Mouse (Mus musculus) left cerebral cortex, adult 2 months (tissue): ENCODE data around the gene Arvcf. TPM values are rescaled to one million over a fixed set of nuclear protein-coding genes. Genes with fewer than 3 reads are reported as not detected.

Experiments used
- DNase-seq, 2 experiments: peaks; one replicate each; pipeline ENCODE4 v3.0.0; 2021 to 2022; ENCODE audit warnings: low spot score in 2 of 2, mixed read lengths in 1 of 2; ENCODE audit errors: extremely low spot score in 1 of 2
- H3K27ac ChIP-seq: fragments of 200-600 bp; 2 replicates; pipeline ENCODE4 v1.8.1; 2022
- H3K4me3 ChIP-seq: fragments of 200-600 bp; 2 replicates; pipeline ENCODE4 v1.8.1; 2022
- CTCF ChIP-seq: fragments of 200-600 bp; IDR thresholded peaks from 2 replicates; pipeline ENCODE4 v1.8.1; 2022; ENCODE audit warnings: antibody characterized with exemption, mild to moderate bottlenecking, moderate library complexity
- intact Hi-C: fragments of 180-260 bp; cut with DNase I; formaldehyde crosslinking; loops from one replicate; pipeline ENCODE4 v1.15.1; 2025
- total RNA-seq, 2 experiments: library from RNA; stranded (reverse); gene quantifications; 2 replicates each; pipeline ENCODE4 v1.2.3; 2021

Gene Arvcf
- total RNA-seq, 2 experiments from 2014 or later: 39.1 to 50.4 TPM

DNA sequence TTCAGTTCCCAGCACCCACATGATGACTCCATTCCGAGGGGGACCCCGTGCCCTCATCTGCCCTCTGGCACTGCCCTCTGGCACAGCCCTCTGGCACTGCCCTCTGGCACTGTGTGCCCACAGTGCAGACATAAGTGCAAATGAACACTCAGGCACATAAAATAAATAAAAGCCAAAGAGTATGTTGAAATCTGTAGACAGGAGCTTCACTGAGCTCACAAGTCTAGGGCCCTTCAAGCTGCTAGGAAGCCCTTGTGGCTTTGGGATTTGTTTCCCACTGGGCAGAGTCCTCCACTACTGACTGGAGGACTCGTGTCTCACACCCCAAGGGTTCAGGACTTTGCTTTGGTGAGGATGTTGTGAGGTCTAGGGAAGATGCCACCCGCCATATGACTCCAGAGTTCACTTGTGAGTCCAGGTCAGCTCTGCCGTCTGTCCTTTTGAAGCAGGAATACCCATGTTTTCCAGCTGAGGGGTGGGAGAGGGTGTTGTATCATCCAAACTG lies 80.1 kb downstream of the Arvcf start:
- no peak for DNase-seq
- no peak overlapping the region for H3K27ac ChIP-seq
- no peak overlapping the region for H3K4me3 ChIP-seq
- TF ChIP-seq CTCF: no peak
- intact Hi-C loops: loop anchor here (5.0 kb wide), 2 partner anchors 81 to 189 kb away; partner anchors contain the start of genes Arvcf and Tango2

DNA sequence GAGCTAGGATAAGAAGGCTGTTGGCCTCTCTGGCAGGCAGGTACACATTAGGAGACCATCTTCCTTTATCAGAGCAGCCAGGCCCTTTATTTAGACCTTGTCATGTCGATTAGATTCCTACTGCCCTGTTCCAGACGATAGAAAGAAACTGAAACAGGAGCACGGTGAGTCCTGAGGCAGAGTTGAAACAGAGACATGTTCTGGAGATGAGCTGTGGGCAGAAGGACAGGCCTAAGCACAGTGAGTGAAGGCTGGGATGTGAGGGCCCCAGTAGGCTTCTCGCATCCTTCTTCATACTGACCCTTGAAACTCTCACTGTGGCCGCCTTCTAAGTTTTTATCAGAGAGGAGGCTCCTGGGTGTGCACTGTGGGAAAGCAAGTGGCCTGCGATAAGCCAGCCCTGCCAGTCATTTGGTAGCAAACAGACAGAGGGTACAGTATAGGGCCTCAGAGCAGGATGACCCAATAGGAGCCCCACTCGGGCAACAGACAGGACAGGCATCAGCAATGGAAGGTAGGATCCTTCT lies 80.6 kb downstream of the Arvcf start:
- Histone ChIP-seq H3K4me3 (no peak overlapping the region), H3K27ac (no peak overlapping the region)
- TF ChIP-seq CTCF: no peak
- intact Hi-C loops: loop anchor here (5.0 kb wide), 2 partner anchors 81 to 189 kb away; partner anchors contain the start of genes Arvcf and Tango2
- no peak for DNase-seq

DNA sequence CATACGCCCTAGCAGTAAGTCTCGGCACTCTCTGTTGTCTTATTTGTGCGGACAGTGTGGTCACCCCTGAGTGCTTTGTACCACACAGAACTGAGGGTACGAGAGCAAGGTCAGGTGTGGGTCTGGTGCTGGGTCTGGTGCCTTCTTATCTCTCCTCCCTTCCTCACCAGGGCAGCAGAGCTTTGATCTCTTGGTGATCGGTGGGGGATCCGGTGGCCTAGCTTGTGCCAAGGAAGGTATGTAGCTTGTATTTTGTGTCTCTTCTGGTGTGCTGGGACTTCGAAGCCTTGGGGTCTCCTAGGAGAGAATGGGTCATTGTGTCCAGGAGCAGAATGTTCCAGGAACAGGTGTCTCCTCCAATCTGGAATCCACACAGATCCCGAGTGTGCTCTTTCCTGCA lies 81.7 kb downstream of the Arvcf start:
- no peak for TF ChIP-seq CTCF
- intact Hi-C loops: loop anchor here (5.0 kb wide), 2 partner anchors 82 to 188 kb away; partner anchors contain the start of genes Arvcf and Tango2

DNA sequence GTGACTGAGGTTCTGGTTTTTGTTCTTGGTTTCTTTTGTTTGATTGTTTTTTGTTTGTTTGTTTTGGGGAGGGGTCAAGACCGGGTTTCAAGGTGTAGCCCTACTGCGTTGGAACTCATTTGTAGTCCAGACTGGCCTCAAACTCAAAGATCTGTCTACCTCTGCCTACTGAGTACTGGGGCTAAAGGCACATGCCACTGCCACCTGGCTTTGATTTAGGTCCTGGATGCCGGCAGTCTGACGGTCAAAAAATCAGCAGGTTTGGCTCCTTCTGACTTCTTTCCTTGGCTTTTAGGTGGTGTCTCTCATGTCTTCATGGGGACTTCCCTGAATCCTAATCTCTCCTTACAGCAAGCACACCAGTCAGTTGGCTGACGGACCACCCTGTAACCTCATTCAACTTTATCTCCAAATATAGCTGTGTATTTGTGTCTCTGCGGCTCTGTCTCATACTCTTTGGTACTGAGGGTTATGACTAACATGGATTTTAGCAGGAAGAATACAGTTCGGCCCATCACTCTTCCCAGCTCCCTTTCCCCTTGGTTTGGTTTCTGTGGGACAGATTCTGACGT lies 82.7 kb downstream of the Arvcf start:
- TF ChIP-seq CTCF: no peak
- no peak for DNase-seq
- intact Hi-C loops: no loop called here
- H3K4me3 ChIP-seq: no peak overlapping the region
- H3K27ac ChIP-seq: no peak overlapping the region

More for the DNA sequence above, 81.7 kb downstream of the Arvcf start:
- Histone ChIP-seq H3K4me3 (no peak overlapping the region), H3K27ac (no peak overlapping the region)
- no peak for DNase-seq

DNA sequence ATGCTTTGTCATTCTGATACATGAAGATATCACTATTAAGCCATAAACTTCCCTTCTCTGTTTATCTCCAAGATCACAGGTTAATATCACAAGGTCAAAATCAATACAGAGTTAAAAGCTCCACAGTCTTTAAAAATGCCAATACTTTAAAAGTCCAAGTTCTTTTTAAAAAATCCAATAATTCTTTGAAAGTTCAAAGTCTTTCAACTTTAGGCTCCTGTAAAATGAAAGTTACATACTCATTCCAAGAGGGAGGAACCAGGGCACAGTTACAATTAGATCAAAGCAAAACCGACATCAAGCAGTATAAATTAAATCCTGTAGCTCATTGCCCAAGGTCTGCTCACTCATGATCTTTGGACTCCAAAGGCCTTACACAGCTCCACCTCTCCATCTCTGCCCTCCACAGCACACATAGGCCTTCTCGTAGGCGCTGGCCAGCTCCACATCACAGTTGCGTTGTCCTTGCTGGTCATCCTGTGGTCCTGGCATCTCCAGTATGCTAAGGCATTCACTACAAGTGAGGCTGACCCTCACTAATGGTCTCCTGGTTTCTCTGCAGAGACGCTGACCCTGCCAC lies 85.4 kb downstream of the Arvcf start:
- Histone ChIP-seq H3K4me3 (no peak overlapping the region), H3K27ac (no peak overlapping the region)
- intact Hi-C loops: no loop called here
- no peak for TF ChIP-seq CTCF
- no peak for DNase-seq

DNA sequence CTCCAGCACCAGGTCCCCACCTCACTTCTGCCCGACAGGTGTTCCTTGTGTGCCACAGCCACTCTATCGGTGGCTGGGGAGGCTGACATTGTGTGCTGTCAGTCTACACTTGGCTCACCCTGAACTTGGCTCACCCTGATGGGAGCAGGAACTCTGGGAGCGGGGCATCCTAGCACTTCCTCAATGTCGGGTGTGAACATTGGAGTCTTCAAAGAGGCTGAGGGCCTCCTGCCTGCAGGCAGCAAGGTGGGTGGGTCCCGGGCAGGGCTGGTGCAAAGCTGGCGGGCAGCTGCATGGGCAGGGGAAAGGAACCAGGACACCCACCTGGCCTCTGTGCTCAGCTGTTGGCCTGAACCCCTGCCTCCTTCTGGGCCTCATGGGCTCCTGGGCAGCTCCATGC lies 88.1 kb downstream of the Arvcf start:
- no peak for TF ChIP-seq CTCF
- Histone ChIP-seq H3K4me3 (no peak overlapping the region), H3K27ac (no peak overlapping the region)
- no peak for DNase-seq
- intact Hi-C loops: no loop called here

DNA sequence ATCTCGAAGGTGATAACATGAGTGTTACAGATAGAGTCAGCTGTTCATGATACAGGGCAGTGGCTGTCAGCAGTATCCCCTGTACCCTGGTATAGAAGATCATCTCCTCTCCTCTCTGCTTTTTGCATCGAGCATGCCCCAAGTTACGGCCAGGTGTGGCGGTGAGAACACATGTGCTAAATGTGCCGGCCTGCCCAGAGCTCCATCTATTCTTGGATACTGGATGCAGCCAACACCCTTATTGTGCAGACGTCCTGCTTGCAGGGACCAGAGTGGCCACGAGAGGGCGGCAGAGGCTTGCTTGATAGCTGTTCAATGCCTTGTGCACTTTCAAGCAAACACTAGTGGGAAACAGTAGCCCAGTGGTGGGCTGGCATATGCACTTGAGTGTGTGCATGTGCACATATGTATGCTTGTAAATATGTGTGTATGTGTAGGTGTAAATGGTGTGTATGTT lies 95.4 kb downstream of the Arvcf start:
- TF ChIP-seq CTCF: peak; percentile 100
- intact Hi-C loops: loop anchor here (1.0 to 10.0 kb wide), 4 partner anchors 54 to 351 kb away; partner anchors contain the start of genes Gnb1l and Rtl10
- Histone ChIP-seq H3K27ac (no peak overlapping the region), H3K4me3 (no peak overlapping the region)
- peak; percentile 91 to 99 for DNase-seq

DNA sequence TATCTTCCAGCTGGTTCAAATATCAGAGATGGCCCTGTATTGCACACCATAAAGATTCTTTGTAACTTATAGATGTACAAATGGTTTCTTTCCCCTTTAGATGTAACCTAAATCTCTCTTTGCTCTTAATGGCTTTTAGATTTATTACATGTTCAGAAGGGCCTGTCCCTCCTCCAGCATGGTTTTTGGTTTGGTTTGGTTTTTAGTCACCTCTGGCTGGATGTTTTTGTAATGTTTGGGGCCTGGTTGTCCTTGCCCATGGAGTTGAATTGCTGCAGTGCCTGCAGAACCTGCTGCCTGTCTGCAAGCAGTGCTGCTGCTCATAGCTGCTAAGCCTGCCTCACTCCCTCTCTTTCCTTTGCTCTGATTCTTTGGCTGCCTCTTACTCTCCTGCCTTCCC lies 99.3 kb downstream of the Arvcf start:
- no peak for DNase-seq
- intact Hi-C loops: loop anchor here (10.0 kb wide), 1 partner anchor 348 kb away; no protein-coding TSS in a partner anchor
- Histone ChIP-seq H3K27ac (no peak overlapping the region), H3K4me3 (no peak overlapping the region)
- TF ChIP-seq CTCF: no peak

DNA sequence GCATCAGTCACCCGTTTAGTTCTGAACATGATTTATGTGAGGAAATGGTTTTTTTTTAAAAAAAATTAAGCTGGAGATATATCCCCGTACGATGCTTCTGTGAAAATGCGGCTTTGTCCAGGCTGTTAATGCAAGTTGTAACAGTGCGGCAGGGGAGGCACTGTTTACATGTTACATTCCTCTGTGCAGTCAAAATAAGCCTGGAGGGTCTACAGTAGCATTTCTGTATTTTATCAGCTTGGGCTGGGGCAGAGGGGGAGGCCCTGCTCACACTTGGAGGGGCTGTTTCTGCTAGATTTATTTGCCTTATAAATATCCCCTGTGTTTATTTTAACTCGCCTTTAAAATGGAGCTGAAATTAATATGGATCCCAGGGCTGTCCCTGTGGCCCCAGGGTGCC lies 100.1 kb downstream of the Arvcf start:
- H3K27ac ChIP-seq: no peak overlapping the region
- no peak for DNase-seq
- no peak for TF ChIP-seq CTCF
- intact Hi-C loops: loop anchor here (10.0 kb wide), 1 partner anchor 347 kb away; no protein-coding TSS in a partner anchor
- no peak overlapping the region for H3K4me3 ChIP-seq

DNA sequence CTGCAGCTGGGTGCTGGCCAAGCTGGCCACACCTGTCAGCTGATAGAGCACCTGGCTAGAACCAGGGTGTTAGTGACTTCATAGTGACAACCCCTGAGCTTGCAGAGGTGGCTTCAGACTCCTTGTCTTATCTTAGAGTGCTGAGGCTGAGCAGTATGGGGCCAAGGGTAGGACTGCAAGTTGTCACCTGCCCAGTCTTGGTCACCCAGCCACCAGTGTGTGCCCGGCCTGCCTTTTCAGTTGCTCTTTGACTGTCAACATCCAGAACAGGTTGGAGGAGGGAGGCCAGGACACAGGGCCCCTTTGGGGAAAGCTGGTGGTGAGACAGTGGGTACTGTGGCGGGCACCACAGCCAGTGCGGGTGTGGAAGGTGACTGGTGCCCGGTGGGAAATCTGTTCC lies 101.0 kb downstream of the Arvcf start:
- no peak for TF ChIP-seq CTCF
- no peak overlapping the region for H3K27ac ChIP-seq
- intact Hi-C loops: loop anchor here (10.0 kb wide), 1 partner anchor 346 kb away; no protein-coding TSS in a partner anchor
- DNase-seq: no peak
- no peak overlapping the region for H3K4me3 ChIP-seq

DNA sequence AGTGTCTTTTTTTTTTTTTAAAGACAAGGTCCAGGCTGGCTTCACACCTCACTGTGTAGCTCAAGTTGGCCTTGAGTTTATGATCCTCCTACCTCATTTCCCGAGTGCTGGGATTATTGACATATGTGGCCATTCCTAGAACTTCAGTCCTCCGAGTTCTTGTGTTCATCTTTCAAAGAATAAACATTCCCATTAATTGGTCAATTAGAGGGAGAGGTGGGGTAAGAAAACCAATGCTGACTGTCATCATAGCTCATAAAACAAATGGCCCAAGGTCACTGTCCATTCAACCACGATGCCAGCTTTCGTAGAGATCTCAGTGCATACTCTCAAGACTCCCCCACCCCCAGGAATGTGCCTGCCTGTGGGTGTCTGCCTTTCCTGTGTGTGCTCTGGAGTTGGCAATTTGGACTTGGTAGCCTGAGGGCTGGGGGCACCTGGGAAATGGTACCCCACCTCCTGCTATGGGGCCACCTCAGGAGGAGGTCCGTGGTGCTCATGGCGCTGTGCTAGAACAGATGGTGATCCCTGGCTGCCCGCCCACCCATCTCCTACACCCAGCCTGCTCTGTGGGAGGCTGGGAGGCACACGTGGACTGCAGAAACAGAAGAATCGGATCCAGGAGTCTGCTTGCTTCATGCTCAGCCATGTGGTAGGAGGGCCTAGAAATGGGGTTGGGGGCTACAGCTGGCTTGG lies 103.7 kb downstream of the Arvcf start:
- intact Hi-C loops: no loop called here
- peak; percentile 59 to 76 for DNase-seq
- Histone ChIP-seq H3K27ac (peak overlapping the region; percentile 82), H3K4me3 (no peak overlapping the region)
- no peak for TF ChIP-seq CTCF
